Mouse (Mus musculus) thymus, postnatal 0 days (tissue): ENCODE measurements around the gene Olfr214. TPM values are rescaled to one million over a fixed set of nuclear protein-coding genes. Genes with fewer than 3 reads are reported as not detected.
"Not testable (repeated sequence)": the region's sequence is repeated elsewhere in the genome, so short reads cannot be mapped to it uniquely, and the experiment has no call there.

Source experiments
- DNase-seq: peaks from one replicate; pipeline ENCODE4 v3.0.0-alpha.2; 2015; ENCODE audit warnings: low spot score
- polyA plus RNA-seq: library from polyadenylated mRNA; unstranded; fragments of >200 nt; fragmentation: Nextera tagmentation; extraction: Ambion mirVana; gene quantifications from 2 replicates; pipeline ENCODE4 v1.2.1, GENCODE M21; 2015

Olfr214 gene
- polyA plus RNA-seq: not detected in 2 replicates

- DNase-seq: no peak
These were observed at the start of gene Olfr214 for GRCm38 (mm10) chr6:116553935-116554334. Olfr214 (plus strand) TSS chr6:116554235.

- not testable (repeated sequence) for DNase-seq
These were observed 47.6 kb upstream of the Olfr214 start, which contains the start of gene Olfr212 for GRCm38 (mm10) chr6:116506302-116507003. Olfr212 (plus strand) TSS chr6:116506516.

DNA sequence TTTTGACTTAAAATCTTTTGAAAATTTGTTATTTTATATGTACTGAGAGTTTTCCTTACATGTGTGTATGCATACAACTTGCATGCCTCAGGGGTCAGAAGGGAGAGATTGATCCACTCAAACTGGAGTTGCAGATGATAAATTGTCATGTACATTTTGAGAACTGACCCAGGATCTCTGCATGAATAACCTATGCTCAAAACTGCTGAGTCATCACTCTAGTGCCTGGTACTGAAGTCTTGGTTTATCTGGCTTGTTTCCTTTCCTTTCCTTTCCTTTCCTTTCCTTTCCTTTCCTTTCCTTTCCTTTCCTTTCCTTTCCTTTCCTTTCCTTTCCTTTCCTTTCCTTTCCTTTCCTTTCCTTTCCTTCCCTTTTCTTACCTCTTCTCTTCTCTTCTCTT, 39.2 kb upstream of the Olfr214 start:
- no peak for DNase-seq

DNA sequence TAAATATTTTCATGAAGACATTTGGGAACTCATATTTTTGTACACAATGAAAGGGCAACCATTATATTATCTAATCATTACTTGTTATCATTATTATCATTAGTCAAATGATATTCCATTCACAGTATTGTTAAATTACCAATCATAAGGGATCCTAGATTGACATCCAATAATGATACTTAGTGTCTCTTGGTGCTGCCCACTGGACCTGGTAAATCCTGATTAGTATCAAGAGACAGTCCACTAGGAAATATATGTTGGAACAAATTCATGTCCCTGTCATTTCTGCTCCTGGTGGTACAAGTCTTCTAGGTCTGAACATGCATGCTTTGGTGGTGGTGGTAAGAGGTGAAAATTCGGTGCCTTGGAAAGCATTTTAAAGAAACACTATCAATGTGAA, 15.9 kb upstream of the Olfr214 start, which contains the start of gene Olfr213:
TSS of gene Olfr213 (plus strand) at position 301 of the 400 bp plus-strand sequence.
- no peak for DNase-seq

- no peak for DNase-seq
These were observed 11.5 kb upstream of the Olfr214 start for GRCm38 (mm10) chr6:116542500-116542899.

GRCm38 (mm10) chr6:116550841-116551240, 3.2 kb upstream of the Olfr214 start, which contains the start of gene Gm5580:
Gm5580 (plus strand) TSS chr6:116551141.
- not testable (repeated sequence) for DNase-seq

DNA sequence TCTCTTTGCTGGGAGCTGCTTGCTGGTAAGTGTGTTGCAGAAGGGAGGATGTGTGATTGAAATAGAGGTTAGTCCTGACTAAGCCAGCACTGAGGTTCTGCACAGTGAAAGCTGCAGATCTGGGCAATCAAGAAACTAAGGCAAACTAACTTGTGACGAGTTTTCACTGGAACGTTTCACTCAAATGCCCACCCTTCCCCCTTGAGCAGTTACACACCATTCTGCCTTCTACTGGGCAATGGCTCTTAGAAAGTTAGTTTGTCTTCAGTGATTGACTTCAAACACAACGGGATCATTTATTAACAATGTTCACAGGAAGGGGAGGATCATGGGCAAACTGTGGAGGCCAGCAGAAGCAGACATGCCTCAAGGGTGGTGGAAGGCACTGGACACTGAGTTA, 917 bp downstream of the Olfr214 start:
- DNase-seq: no peak

DNA sequence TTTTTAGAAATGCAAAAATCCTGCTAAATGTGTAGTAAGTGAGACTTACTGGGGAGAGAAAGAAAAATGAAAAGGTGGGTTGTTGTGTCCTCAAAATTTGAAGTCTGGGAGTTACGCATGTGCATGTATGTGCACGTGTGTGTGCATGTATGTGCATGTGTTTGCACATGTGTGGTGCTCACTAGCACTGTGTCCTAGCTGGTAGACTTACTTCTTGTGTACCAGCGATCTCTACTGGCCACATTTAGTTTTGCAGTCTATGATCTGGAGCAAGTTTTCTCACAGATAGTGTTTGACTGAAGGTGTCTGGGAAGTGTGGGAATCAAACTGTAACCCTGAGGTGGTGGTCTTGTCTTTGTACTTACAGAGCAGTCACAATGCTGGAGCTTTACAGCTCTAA, 15.8 kb downstream of the Olfr214 start:
- DNase-seq: peak; percentile 54

- DNase-seq: no peak
These were observed 30.1 kb downstream of the Olfr214 start, which contains the start of gene Olfr215 for GRCm38 (mm10) chr6:116584095-116584494. Olfr215 (minus strand) TSS chr6:116584195.

- DNase-seq: not testable (repeated sequence)
These were observed 46.9 kb downstream of the Olfr214 start for GRCm38 (mm10) chr6:116600969-116601368.

- no peak for DNase-seq
These were observed 53.2 kb downstream of the Olfr214 start for GRCm38 (mm10) chr6:116607230-116607629.

Other genes with a start within 250 kb of the Olfr214 start
- 5.7 and 6.6 TPM in 2 replicates for gene March8, start 216.2 kb upstream of the Olfr214 start, polyA plus RNA-seq
- gene Alox5, start 93.1 kb upstream of the Olfr214 start, polyA plus RNA-seq: 0.81 and 1.2 TPM in 2 replicates
- gene Olfr211, start 65.1 kb upstream of the Olfr214 start, polyA plus RNA-seq: not detected in 2 replicates
- not detected in 2 replicates for gene Olfr212, start 47.7 kb upstream of the Olfr214 start, polyA plus RNA-seq
- not detected in 2 replicates for gene Olfr213, start 15.8 kb upstream of the Olfr214 start, polyA plus RNA-seq
- gene Gm5580, start 3.1 kb upstream of the Olfr214 start, polyA plus RNA-seq: 0.52 and 1.0 TPM in 2 replicates
- gene Olfr215, start 30.0 kb downstream of the Olfr214 start, polyA plus RNA-seq: not detected in 2 replicates
- 160 and 169 TPM in 2 replicates for gene Zfp422, start 74.8 kb downstream of the Olfr214 start, polyA plus RNA-seq
- gene Depp1, start 96.4 kb downstream of the Olfr214 start, polyA plus RNA-seq: 10.3 and 10.5 TPM in 2 replicates
- 6.6 and 7.1 TPM in 2 replicates for gene Rassf4, start 119.7 kb downstream of the Olfr214 start, polyA plus RNA-seq
- gene Tmem72, start 162.7 kb downstream of the Olfr214 start, polyA plus RNA-seq: 0.04 TPM in 2 replicates